Mouse (Mus musculus): ENCODE data around the gene Rin3. TPM values are rescaled to one million over a fixed set of nuclear protein-coding genes. Genes with fewer than 3 reads are reported as not detected.

Gene Rin3
- total and polyA plus RNA-seq, 2 experiments from 2014 or later = 1.9 to 3.3 TPM

GRCm38 (mm10) chr12:102286681-102287414 lies 4.0 kb downstream of the Rin3 start:
- Histone ChIP-seq H3K9ac (no peak overlapping the region), H3K27ac (ENCODE audit: low read depth, low read length) (no peak overlapping the region), H3K36me3 (ENCODE audit: insufficient read depth) (no peaks in the 10 kb centered on the region), H3K4me3 (ENCODE audit: low read depth, low read length) (no peak overlapping the region), H3K9me3 (ENCODE audit: low read length) (no peaks in the 10 kb centered on the region), H3K27me3 (ENCODE audit: insufficient read depth, low read length) (no peaks in the 10 kb centered on the region), H3K4me2 (ENCODE audit: low read depth) (no peak overlapping the region), H3K4me1 (ENCODE audit: insufficient read depth) (no peaks in the 10 kb centered on the region)
- DNase-seq (no peak), ATAC-seq (no peak)
- no peak for TF ChIP-seq CTCF (IDR thresholded peaks at IDR 0.05; ENCODE audit: low read depth)
- WGBS = 59% methylated on average over 10 of the region's 10 CpGs

- Histone ChIP-seq H3K4me2 (ENCODE audit: low read depth) (no peak overlapping the region), H3K9me3 (ENCODE audit: low read length) (no peaks in the 10 kb centered on the region), H3K4me1 (ENCODE audit: insufficient read depth) (no peaks in the 10 kb centered on the region), H3K4me3 (ENCODE audit: low read depth, low read length) (no peak overlapping the region), H3K27me3 (ENCODE audit: insufficient read depth, low read length) (no peaks in the 10 kb centered on the region), H3K27ac (ENCODE audit: low read depth, low read length) (no peak overlapping the region), H3K36me3 (ENCODE audit: insufficient read depth) (no peaks in the 10 kb centered on the region), H3K9ac (no peak overlapping the region)
- 71% methylated on average over 6 of the region's 6 CpGs for WGBS
- DNase-seq (no peak), ATAC-seq (no peak)
- TF ChIP-seq CTCF (IDR thresholded peaks at IDR 0.05; ENCODE audit: low read depth) = no peak
Measured at GRCm38 (mm10) chr12:102287904-102288602, 5.2 kb downstream of the Rin3 start.

GRCm38 (mm10) chr12:102288846-102289245 lies 6.0 kb downstream of the Rin3 start:
- Histone ChIP-seq H3K27me3 (ENCODE audit: insufficient read depth, low read length) (no peaks in the 10 kb centered on the region), H3K36me3 (ENCODE audit: insufficient read depth) (no peaks in the 10 kb centered on the region), H3K4me1 (ENCODE audit: insufficient read depth) (no peaks in the 10 kb centered on the region), H3K4me3 (ENCODE audit: low read depth, low read length) (no peak overlapping the region), H3K9ac (no peak overlapping the region), H3K27ac (ENCODE audit: low read depth, low read length) (no peak overlapping the region), H3K9me3 (ENCODE audit: low read length) (no peaks in the 10 kb centered on the region), H3K4me2 (ENCODE audit: low read depth) (no peak overlapping the region)
- DNase-seq (no peak), ATAC-seq (no peak)
- WGBS = 33% methylated on average over 2 of the region's 2 CpGs
- TF ChIP-seq CTCF (IDR thresholded peaks at IDR 0.05; ENCODE audit: low read depth) = no peak

- H3K36me3 ChIP-seq (ENCODE audit: insufficient read depth) = no peaks in the 10 kb centered on the region
- no peak for TF ChIP-seq CTCF (IDR thresholded peaks at IDR 0.05; ENCODE audit: low read depth)
- 73% methylated on average over 1 of the region's 1 CpGs for WGBS
- no peaks in the 10 kb centered on the region for H3K9me3 ChIP-seq (ENCODE audit: low read length)
- H3K4me1 ChIP-seq (ENCODE audit: insufficient read depth) = no peaks in the 10 kb centered on the region
- H3K4me3 ChIP-seq (ENCODE audit: low read depth, low read length) = no peak overlapping the region
- H3K27ac ChIP-seq (ENCODE audit: low read depth, low read length) = no peak overlapping the region
- no peak overlapping the region for H3K9ac ChIP-seq
- H3K4me2 ChIP-seq (ENCODE audit: low read depth) = no peak overlapping the region
- H3K27me3 ChIP-seq (ENCODE audit: insufficient read depth, low read length) = no peaks in the 10 kb centered on the region
- no peak for ATAC-seq
- DNase-seq = no peak
Measured at GRCm38 (mm10) chr12:102289568-102289967, 6.7 kb downstream of the Rin3 start.

- WGBS = 89% methylated on average over 2 of the region's 2 CpGs
- Histone ChIP-seq H3K27ac (ENCODE audit: low read depth, low read length) (no peak overlapping the region), H3K4me1 (ENCODE audit: insufficient read depth) (no peaks in the 10 kb centered on the region), H3K36me3 (ENCODE audit: insufficient read depth) (no peaks in the 10 kb centered on the region), H3K27me3 (ENCODE audit: insufficient read depth, low read length) (no peaks in the 10 kb centered on the region), H3K9me3 (ENCODE audit: low read length) (no peaks in the 10 kb centered on the region), H3K4me3 (ENCODE audit: low read depth, low read length) (no peak overlapping the region), H3K9ac (no peak overlapping the region), H3K4me2 (ENCODE audit: low read depth) (no peak overlapping the region)
- no peak for TF ChIP-seq CTCF (IDR thresholded peaks at IDR 0.05; ENCODE audit: low read depth)
- no peak for DNase-seq
- ATAC-seq = no peak
Measured at GRCm38 (mm10) chr12:102290662-102291061, 7.8 kb downstream of the Rin3 start.

- ATAC-seq (no peak), DNase-seq (no peak)
- Histone ChIP-seq H3K27me3 (ENCODE audit: insufficient read depth, low read length) (no peaks in the 10 kb centered on the region), H3K4me3 (ENCODE audit: low read depth, low read length) (no peak overlapping the region), H3K4me2 (ENCODE audit: low read depth) (no peak overlapping the region), H3K9me3 (ENCODE audit: low read length) (no peaks in the 10 kb centered on the region), H3K4me1 (ENCODE audit: insufficient read depth) (no peaks in the 10 kb centered on the region), H3K27ac (ENCODE audit: low read depth, low read length) (no peak overlapping the region), H3K9ac (no peak overlapping the region), H3K36me3 (ENCODE audit: insufficient read depth) (no peaks in the 10 kb centered on the region)
- 61% methylated on average over 6 of the region's 6 CpGs for WGBS
- no peak for TF ChIP-seq CTCF (IDR thresholded peaks at IDR 0.05; ENCODE audit: low read depth)
Measured at GRCm38 (mm10) chr12:102291686-102292085, 8.8 kb downstream of the Rin3 start.

- H3K27ac ChIP-seq (ENCODE audit: low read depth, low read length) = no peak overlapping the region
- H3K9me3 ChIP-seq (ENCODE audit: low read length) = no peaks in the 10 kb centered on the region
- no peak for TF ChIP-seq CTCF (IDR thresholded peaks at IDR 0.05; ENCODE audit: low read depth)
- WGBS = 80% methylated on average over 7 of the region's 7 CpGs
- H3K9ac ChIP-seq = no peak overlapping the region
- no peak overlapping the region for H3K4me2 ChIP-seq (ENCODE audit: low read depth)
- DNase-seq = no peak
- ATAC-seq = no peak
- no peak overlapping the region for H3K4me3 ChIP-seq (ENCODE audit: low read depth, low read length)
- no peaks in the 10 kb centered on the region for H3K27me3 ChIP-seq (ENCODE audit: insufficient read depth, low read length)
- no peaks in the 10 kb centered on the region for H3K36me3 ChIP-seq (ENCODE audit: insufficient read depth)
- H3K4me1 ChIP-seq (ENCODE audit: insufficient read depth) = no peaks in the 10 kb centered on the region
Measured at GRCm38 (mm10) chr12:102292501-102293215, 9.8 kb downstream of the Rin3 start.

Measured in forebrain, postnatal 0 days (tissue).